Mouse (Mus musculus) cortical plate, adult 2 months (tissue): ENCODE data around the gene Cryzl1.

Experiments used
- CTCF ChIP-seq: fragments of 200-500 bp; IDR thresholded peaks from 2 replicates; pipeline ENCODE4 v1.5.1; 2011; ENCODE audit warnings: mild to moderate bottlenecking, control low read depth, low read length; ENCODE audit not compliant: insufficient read depth; ENCODE audit errors: extremely low read depth
- POLR2A ChIP-seq: fragments of 200-500 bp; IDR thresholded peaks from 2 replicates; pipeline ENCODE4 v1.6.1; 2011; ENCODE audit warnings: mild to moderate bottlenecking, low read length, control low read depth; ENCODE audit not compliant: insufficient read depth; ENCODE audit errors: extremely low read depth

GRCm38 (mm10) chr16:91738505-91738904 lies 9.7 kb upstream of the Cryzl1 start:
- no peak for TF ChIP-seq CTCF
- TF ChIP-seq POLR2A: no peak
